Mouse (Mus musculus) megakaryocyte progenitor cell, adult 5-6 weeks (primary cell): ENCODE measurements around the gene Gm3543. TPM values are rescaled to one million over a fixed set of nuclear protein-coding genes. Genes with fewer than 3 reads are reported as not detected.
"Not testable (repeated sequence)": the region's sequence is repeated elsewhere in the genome, so short reads cannot be mapped to it uniquely, and the experiment has no call there.

ENCODE experiments used
- ATAC-seq: replicated peaks from 2 replicates; pipeline ENCODE4 v1.8.0; 2016; ENCODE audit warnings: mild to moderate bottlenecking, moderate TSS enrichment, inconsistent platforms; ENCODE audit not compliant: poor library complexity
- total RNA-seq, 2 experiments: library from RNA; stranded (forward) in 1 of 2; stranded (reverse) in 1 of 2; fragments of 157-497, 149-512 nt in 1 of 2; fragments of 200-1000 nt in 1 of 2; gene quantifications; 2 replicates each; pipeline versions ENCODE4 v1.2.3 to v1.2.4; 2015 to 2017

Gm3543 gene
- not detected in 2 replicates for total RNA-seq (2015)
- total RNA-seq (2017): not detected in 2 replicates

DNA sequence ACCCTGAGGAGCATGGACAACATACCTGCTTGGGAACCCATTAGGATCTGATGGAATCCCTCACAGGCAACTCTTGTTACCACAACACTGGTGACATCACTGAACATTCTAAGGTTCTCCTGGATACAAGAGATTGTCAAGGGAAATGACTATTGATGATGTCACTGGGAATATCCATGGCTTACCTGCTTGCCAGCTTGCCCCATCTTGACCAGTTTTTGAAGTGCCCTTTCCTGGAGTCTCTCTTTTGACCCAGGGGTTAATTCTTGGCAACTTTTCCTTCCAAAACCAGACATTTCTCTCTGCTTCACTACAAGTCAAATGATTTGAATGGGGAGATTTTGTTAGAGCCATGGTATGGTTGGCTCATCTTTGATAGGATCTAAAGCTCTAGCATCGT lies at the start of gene Gm3543:
Gene Gm3543 (minus strand): TSS at position 101 of the 400 bp plus-strand sequence.
- not testable (repeated sequence) for ATAC-seq

- ATAC-seq: not testable (repeated sequence)
Observed at GRCm38 (mm10) chr14:41968596-41968995, 14.5 kb downstream of the Gm3543 start.

GRCm38 (mm10) chr14:41967827-41968226 lies 15.3 kb downstream of the Gm3543 start, which contains the start of gene Gm6401:
Gm6401 (minus strand) TSS chr14:41967927.
- not testable (repeated sequence) for ATAC-seq

DNA sequence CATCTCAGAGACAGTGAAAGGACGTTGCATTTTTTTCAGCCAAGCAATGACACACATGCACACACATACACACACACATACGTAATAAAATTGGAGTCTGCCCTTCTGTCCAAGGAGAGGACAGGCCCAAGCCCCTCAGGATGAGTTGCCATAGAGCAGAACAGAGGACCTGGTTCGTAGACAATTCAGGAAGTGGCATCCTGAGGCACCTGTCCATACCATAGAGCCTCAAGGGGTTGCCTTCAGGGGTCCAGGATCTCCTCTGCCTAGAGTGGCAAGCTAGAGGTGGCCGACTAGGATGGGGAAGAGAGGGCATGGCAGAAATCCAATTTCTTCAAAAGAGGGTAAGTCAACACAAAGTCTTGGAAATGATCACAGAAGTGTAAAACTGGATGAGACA lies 19.0 kb downstream of the Gm3543 start:
- ATAC-seq: not testable (repeated sequence)

DNA sequence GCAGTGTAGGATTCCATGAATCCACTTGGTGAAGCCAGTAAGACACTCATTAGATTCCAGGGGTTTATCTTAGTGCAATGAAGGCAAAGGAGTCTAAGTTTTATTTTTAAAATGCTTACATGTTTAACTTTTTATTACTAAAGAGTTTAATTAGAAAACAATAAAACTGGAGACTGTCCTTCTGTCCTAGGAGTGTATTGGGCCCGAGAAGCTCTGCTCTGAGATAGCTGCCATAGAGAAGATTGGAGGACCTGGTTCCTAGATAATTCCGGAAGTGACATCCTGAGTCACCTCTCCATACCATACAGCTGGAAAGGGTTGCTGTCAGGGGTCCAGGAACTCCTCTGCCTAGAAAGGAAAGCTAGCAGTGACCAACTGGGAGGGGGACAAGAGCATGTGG lies 39.4 kb downstream of the Gm3543 start, which contains the start of gene 1700024B05Rik:
Gene 1700024B05Rik (plus strand): TSS at position 301 of the 400 bp plus-strand sequence.
- ATAC-seq: not testable (repeated sequence)

Other genes with a start within 250 kb of the Gm3543 start
- gene Gm7929, start 232.7 kb downstream of the Gm3543 start, total RNA-seq (2015): not detected in 2 replicates
- not detected in 2 replicates for gene Gm7929, start 232.7 kb downstream of the Gm3543 start, total RNA-seq (2017)
- not detected in 2 replicates for gene Gm47189, start 210.9 kb downstream of the Gm3543 start, total RNA-seq (2015)
- not detected in 2 replicates for gene Gm47189, start 210.9 kb downstream of the Gm3543 start, total RNA-seq (2017)
- not detected in 2 replicates for gene Gm7980, start 76.0 kb downstream of the Gm3543 start, total RNA-seq (2015)
- not detected in 2 replicates for gene Gm7980, start 76.0 kb downstream of the Gm3543 start, total RNA-seq (2017)
- gene 1700049E17Rik1, start 58.4 kb downstream of the Gm3543 start, total RNA-seq (2015): not detected in 2 replicates
- not detected in 2 replicates for gene 1700049E17Rik1, start 58.4 kb downstream of the Gm3543 start, total RNA-seq (2017)
- gene 1700024B05Rik, start 39.3 kb downstream of the Gm3543 start, total RNA-seq (2015): not detected in 2 replicates
- gene 1700024B05Rik, start 39.3 kb downstream of the Gm3543 start, total RNA-seq (2017): not detected in 2 replicates
- not detected in 2 replicates for gene Gm6401, start 15.4 kb downstream of the Gm3543 start, total RNA-seq (2015)
- gene Gm6401, start 15.4 kb downstream of the Gm3543 start, total RNA-seq (2017): not detected in 2 replicates
- gene Gm7951, start 134.0 kb upstream of the Gm3543 start, total RNA-seq (2015): not detected in 2 replicates
- not detected in 2 replicates for gene Gm7951, start 134.0 kb upstream of the Gm3543 start, total RNA-seq (2017)
- gene Gm17027, start 179.3 kb upstream of the Gm3543 start, total RNA-seq (2015): not detected in 2 replicates
- not detected in 2 replicates for gene Gm17027, start 179.3 kb upstream of the Gm3543 start, total RNA-seq (2017)
- not detected in 2 replicates for gene Gm3573, start 207.5 kb upstream of the Gm3543 start, total RNA-seq (2015)
- gene Gm3573, start 207.5 kb upstream of the Gm3543 start, total RNA-seq (2017): not detected in 2 replicates